Mouse (Mus musculus) erythroblast, embryonic 14.5 days (primary cell): ENCODE results near the gene Elp1. TPM values are rescaled to one million over a fixed set of nuclear protein-coding genes. Genes with fewer than 3 reads are reported as not detected.

ENCODE experiments used
- H3K27me3 ChIP-seq: 2 replicates; pipeline ENCODE4 v1.6.1; 2012; ENCODE audit warnings: inconsistent platforms; ENCODE audit not compliant: control insufficient read depth
- H3K36me3 ChIP-seq: 2 replicates; pipeline ENCODE4 v1.6.1; 2012; ENCODE audit warnings: mild to moderate bottlenecking, inconsistent platforms; ENCODE audit not compliant: control insufficient read depth
- H3K4me1 ChIP-seq: 2 replicates; pipeline ENCODE4 v1.6.1; 2012; ENCODE audit warnings: inconsistent platforms; ENCODE audit not compliant: control insufficient read depth
- H3K4me3 ChIP-seq: replicated peaks from 2 replicates; pipeline ENCODE3; 2012; ENCODE audit warnings: moderate library complexity, mild to moderate bottlenecking, inconsistent platforms
- H3K9me3 ChIP-seq: 2 replicates; pipeline ENCODE4 v1.6.1; 2012; ENCODE audit warnings: low read length, inconsistent platforms, mixed read lengths; ENCODE audit not compliant: control insufficient read depth
- GATA1 ChIP-seq: IDR thresholded peaks from 2 replicates; pipeline ENCODE4 v1.6.1; 2012; ENCODE audit warnings: low read length, inconsistent platforms, mixed read lengths
- TAL1 ChIP-seq: IDR thresholded peaks from 3 replicates; pipeline ENCODE4 v1.6.1; 2012; ENCODE audit warnings: low read length, inconsistent platforms, mixed read lengths
- polyA plus RNA-seq: library from polyadenylated mRNA; stranded (reverse); fragments of >175 nt; gene quantifications from 2 replicates; pipeline ENCODE4 v1.2.3, GENCODE M21; 2012

Gene Elp1
- polyA plus RNA-seq, 1 experiment = 0.29 TPM

GRCm38 (mm10) chr4:56746345-56746744, 55.8 kb downstream of the Elp1 start:
- Histone ChIP-seq H3K4me3 (no peak overlapping the region), H3K36me3 (peaks cover 38% of the 10 kb centered on the region), H3K9me3 (no peaks in the 10 kb centered on the region), H3K4me1 (no peaks in the 10 kb centered on the region), H3K27me3 (no peaks in the 10 kb centered on the region)
- no peak for TF ChIP-seq GATA1
- TF ChIP-seq TAL1 = no peak

- H3K36me3 ChIP-seq = peaks cover 20% of the 10 kb centered on the region
- TF ChIP-seq TAL1 (no peak), GATA1 (no peak)
- H3K4me3 ChIP-seq = no peak within 1 kb of the TSS
- no peaks in the 10 kb centered on the region for H3K27me3 ChIP-seq
- H3K4me1 ChIP-seq = no peaks in the 10 kb centered on the region
- no peaks in the 10 kb centered on the region for H3K9me3 ChIP-seq
Observed at GRCm38 (mm10) chr4:56743363-56744195, 58.6 kb downstream of the Elp1 start, which contains the start of gene Actl7a. TSS of gene Actl7a (plus strand) at chr4:56743413.

- H3K4me1 ChIP-seq = no peaks in the 10 kb centered on the region
- no peaks in the 10 kb centered on the region for H3K27me3 ChIP-seq
- TF ChIP-seq GATA1 = no peak
- no peak for TF ChIP-seq TAL1
- no peaks in the 10 kb centered on the region for H3K9me3 ChIP-seq
- H3K4me3 ChIP-seq = no peak overlapping the region
- H3K36me3 ChIP-seq = peaks cover 16% of the 10 kb centered on the region
Observed at GRCm38 (mm10) chr4:56742698-56743097, 59.4 kb downstream of the Elp1 start.

- H3K36me3 ChIP-seq = peaks cover 11% of the 10 kb centered on the region
- no peak for TF ChIP-seq GATA1
Observed at GRCm38 (mm10) chr4:56741041-56741493, 61.1 kb downstream of the Elp1 start, which contains the start of gene Actl7b. TSS of gene Actl7b (minus strand) at chr4:56741443.

GRCm38 (mm10) chr4:56740611-56741010, 61.5 kb downstream of the Elp1 start:
- Histone ChIP-seq H3K27me3 (no peaks in the 10 kb centered on the region), H3K36me3 (peaks cover 7% of the 10 kb centered on the region), H3K4me3 (no peak overlapping the region), H3K4me1 (no peaks in the 10 kb centered on the region), H3K9me3 (no peaks in the 10 kb centered on the region)
- no peak for TF ChIP-seq TAL1
- TF ChIP-seq GATA1 = no peak

More at GRCm38 (mm10) chr4:56741041-56741493, 61.1 kb downstream of the Elp1 start, which contains the start of gene Actl7b:
- no peak within 1 kb of the TSS for H3K4me3 ChIP-seq
- no peaks in the 10 kb centered on the region for H3K9me3 ChIP-seq
- H3K4me1 ChIP-seq = no peaks in the 10 kb centered on the region
- no peaks in the 10 kb centered on the region for H3K27me3 ChIP-seq

GRCm38 (mm10) chr4:56740020-56740485, 62.1 kb downstream of the Elp1 start, which contains the start of gene Gm26657:
TSS of gene Gm26657 (plus strand) at chr4:56740070.
- H3K9me3 ChIP-seq = no peaks in the 10 kb centered on the region
- TF ChIP-seq GATA1 = no peak
- no peak for TF ChIP-seq TAL1
- H3K4me1 ChIP-seq = no peaks in the 10 kb centered on the region
- H3K4me3 ChIP-seq = no peak within 1 kb of the TSS
- H3K27me3 ChIP-seq = no peaks in the 10 kb centered on the region
- peaks cover 7% of the 10 kb centered on the region for H3K36me3 ChIP-seq

GRCm38 (mm10) chr4:56725839-56726238, 76.3 kb downstream of the Elp1 start:
- no peaks in the 10 kb centered on the region for H3K9me3 ChIP-seq
- no peaks in the 10 kb centered on the region for H3K4me1 ChIP-seq
- no peak overlapping the region for H3K4me3 ChIP-seq
- no peaks in the 10 kb centered on the region for H3K36me3 ChIP-seq
- H3K27me3 ChIP-seq = no peaks in the 10 kb centered on the region
- no peak for TF ChIP-seq TAL1
- TF ChIP-seq GATA1 = no peak

- Histone ChIP-seq H3K4me3 (no peak overlapping the region), H3K9me3 (no peaks in the 10 kb centered on the region), H3K36me3 (no peaks in the 10 kb centered on the region), H3K4me1 (no peaks in the 10 kb centered on the region), H3K27me3 (no peaks in the 10 kb centered on the region)
- TF ChIP-seq TAL1 (no peak), GATA1 (no peak)
Observed at GRCm38 (mm10) chr4:56723237-56723636, 78.9 kb downstream of the Elp1 start.

- no peaks in the 10 kb centered on the region for H3K27me3 ChIP-seq
- H3K4me3 ChIP-seq = no peak overlapping the region
- TF ChIP-seq GATA1 (no peak), TAL1 (no peak)
- H3K9me3 ChIP-seq = no peaks in the 10 kb centered on the region
- H3K4me1 ChIP-seq = no peaks in the 10 kb centered on the region
- no peaks in the 10 kb centered on the region for H3K36me3 ChIP-seq
Observed at GRCm38 (mm10) chr4:56722346-56722745, 79.8 kb downstream of the Elp1 start.
